Mouse (Mus musculus) forebrain, embryonic 10.5 days (tissue): ENCODE measurements at regions not wholly inside any gene's neighbourhood (a gene's known extent, or its start where the extent isn't known, plus 50 kb on each side); places are given as distances from the start of the nearest gene placed in this dataset.
"Not testable (repeated sequence)": the region's sequence is repeated elsewhere in the genome, so short reads cannot be mapped to it uniquely, and the experiment has no call there.

Experiments used
- DNase-seq: peaks from one replicate; pipeline ENCODE4 v3.0.0-alpha.2; 2017; ENCODE audit warnings: low spot score; ENCODE audit errors: extremely low spot score
- H3K27ac ChIP-seq: fragments of 300-500 bp; sonication (generic); 2 replicates; pipeline ENCODE4 v1.5.1; 2016; ENCODE audit warnings: mild to moderate bottlenecking
- H3K27me3 ChIP-seq: fragments of 300-500 bp; sonication (generic); 2 replicates; pipeline ENCODE4 v1.6.1; 2016; ENCODE audit warnings: mild to moderate bottlenecking; ENCODE audit not compliant: poor library complexity, severe bottlenecking
- H3K36me3 ChIP-seq: fragments of 300-500 bp; sonication (generic); replicated peaks from 2 replicates; pipeline ENCODE4 v1.6.1; 2016; ENCODE audit warnings: mild to moderate bottlenecking, moderate library complexity
- H3K4me1 ChIP-seq: fragments of 300-500 bp; sonication (generic); 2 replicates; pipeline ENCODE4 v1.6.1; 2016
- H3K4me3 ChIP-seq: fragments of 300-500 bp; sonication (generic); 2 replicates; pipeline ENCODE4 v1.5.1; 2016; ENCODE audit warnings: mild to moderate bottlenecking, moderate library complexity
- H3K9me3 ChIP-seq: fragments of 300-500 bp; sonication (generic); 2 replicates; pipeline ENCODE4 v1.6.1; 2016; ENCODE audit warnings: mild to moderate bottlenecking, moderate library complexity
- WGBS: fragments of 180-500 bp; shearing (Covaris S2); methylation state at CpG from one replicate; pipeline ENCODE4 v1.1.7; 2016; 5-methylcytosine and 5-hydroxymethylcytosine counted together

- Histone ChIP-seq H3K36me3 (no peaks in the 10 kb centered on the region), H3K27ac (no peak overlapping the region), H3K4me3 (no peak overlapping the region), H3K4me1 (no peaks in the 10 kb centered on the region), H3K27me3 (no peaks in the 10 kb centered on the region), H3K9me3 (no peaks in the 10 kb centered on the region)
- WGBS, result 94% methylated on average over 1 of the region's 1 CpGs
- DNase-seq, result no peak
Measured at GRCm38 (mm10) chr1:102062268-102062667, 2289.7 kb downstream of the Cntnap5b start.

DNA sequence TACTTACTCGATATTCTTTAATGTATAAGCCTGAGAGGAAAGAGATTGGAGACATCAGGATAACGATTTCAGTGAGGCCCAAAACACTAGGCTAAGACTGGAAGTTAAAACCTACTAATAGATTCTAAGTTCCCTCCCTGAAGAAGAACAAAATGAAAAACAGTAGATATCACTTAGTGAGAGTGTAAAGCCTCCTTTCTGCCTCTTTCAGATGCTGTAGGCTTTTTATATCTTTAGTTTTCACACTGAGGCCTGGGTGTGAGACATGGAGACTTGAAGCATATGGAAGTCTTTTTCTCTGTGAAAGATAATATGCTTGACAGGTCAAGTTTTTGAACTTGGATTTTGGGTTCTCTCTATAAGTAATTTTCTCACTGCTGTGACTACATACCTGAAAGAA lies 2333.1 kb downstream of the Cntnap5b start:
- H3K27ac ChIP-seq, result no peak overlapping the region
- H3K4me1 ChIP-seq, result no peaks in the 10 kb centered on the region
- no peak for DNase-seq
- no peak overlapping the region for H3K4me3 ChIP-seq
- H3K36me3 ChIP-seq, result no peaks in the 10 kb centered on the region
- 79% methylated on average over 2 of the region's 2 CpGs for WGBS
- no peaks in the 10 kb centered on the region for H3K27me3 ChIP-seq
- no peaks in the 10 kb centered on the region for H3K9me3 ChIP-seq

- WGBS, result 94% methylated on average over 1 of the region's 1 CpGs
- no peaks in the 10 kb centered on the region for H3K9me3 ChIP-seq
Measured at GRCm38 (mm10) chr1:102139021-102139420, 2366.5 kb downstream of the Cntnap5b start.

DNA sequence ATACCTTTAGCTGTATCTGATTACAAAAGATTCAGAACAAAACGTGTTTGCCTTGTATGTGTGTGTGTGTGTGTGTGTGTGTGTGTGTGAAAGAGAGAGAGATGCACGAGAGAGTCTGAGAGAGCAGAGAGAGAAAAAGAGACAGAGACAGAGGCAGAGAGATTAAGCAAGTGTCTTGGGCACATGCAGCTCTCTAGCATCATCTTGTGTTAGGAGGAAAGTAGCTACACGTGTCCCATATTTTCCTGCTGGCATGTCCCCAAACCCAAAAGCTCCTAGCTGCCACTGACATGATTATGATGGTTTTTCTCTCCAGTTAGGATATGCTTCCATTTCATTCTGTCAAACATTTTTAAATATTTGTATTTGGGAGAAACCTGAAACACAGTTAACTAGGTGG lies 2373.8 kb downstream of the Cntnap5b start:
- Histone ChIP-seq H3K27me3 (no peaks in the 10 kb centered on the region), H3K4me1 (no peaks in the 10 kb centered on the region), H3K36me3 (no peaks in the 10 kb centered on the region), H3K27ac (no peak overlapping the region), H3K9me3 (no peaks in the 10 kb centered on the region), H3K4me3 (no peak overlapping the region)
- DNase-seq, result no peak
- 74% methylated on average over 3 of the region's 3 CpGs for WGBS

More at GRCm38 (mm10) chr1:102139021-102139420, 2366.5 kb downstream of the Cntnap5b start:
- H3K27ac ChIP-seq, result no peak overlapping the region
- DNase-seq, result no peak
- no peaks in the 10 kb centered on the region for H3K36me3 ChIP-seq
- H3K4me3 ChIP-seq, result no peak overlapping the region
- H3K4me1 ChIP-seq, result no peaks in the 10 kb centered on the region
- H3K27me3 ChIP-seq, result no peaks in the 10 kb centered on the region

- Histone ChIP-seq H3K36me3 (no peaks in the 10 kb centered on the region), H3K4me3 (no peak overlapping the region), H3K27ac (no peak overlapping the region), H3K27me3 (no peaks in the 10 kb centered on the region), H3K9me3 (no peaks in the 10 kb centered on the region), H3K4me1 (peaks cover 9% of the 10 kb centered on the region)
- WGBS, result 94% methylated on average over 1 of the region's 1 CpGs
- DNase-seq, result no peak
Measured at GRCm38 (mm10) chr1:102166649-102167048, 2394.1 kb downstream of the Cntnap5b start.

- Histone ChIP-seq H3K27ac (no peak overlapping the region), H3K9me3 (no peaks in the 10 kb centered on the region), H3K36me3 (no peaks in the 10 kb centered on the region), H3K4me1 (peaks cover 9% of the 10 kb centered on the region), H3K27me3 (peaks cover 9% of the 10 kb centered on the region), H3K4me3 (no peak overlapping the region)
- DNase-seq, result no peak
- 26% methylated on average over 3 of the region's 3 CpGs for WGBS
Measured at GRCm38 (mm10) chr1:102170566-102171286, 2398.2 kb downstream of the Cntnap5b start.

- H3K4me1 ChIP-seq, result no peaks in the 10 kb centered on the region
- no peaks in the 10 kb centered on the region for H3K27me3 ChIP-seq
- H3K4me3 ChIP-seq, result no peak overlapping the region
- H3K27ac ChIP-seq, result no peak overlapping the region
- 75% methylated on average over 3 of the region's 3 CpGs for WGBS
- DNase-seq, result no peak
- no peaks in the 10 kb centered on the region for H3K9me3 ChIP-seq
- no peaks in the 10 kb centered on the region for H3K36me3 ChIP-seq
Measured at GRCm38 (mm10) chr1:102185925-102186324, 2413.4 kb downstream of the Cntnap5b start.

DNA sequence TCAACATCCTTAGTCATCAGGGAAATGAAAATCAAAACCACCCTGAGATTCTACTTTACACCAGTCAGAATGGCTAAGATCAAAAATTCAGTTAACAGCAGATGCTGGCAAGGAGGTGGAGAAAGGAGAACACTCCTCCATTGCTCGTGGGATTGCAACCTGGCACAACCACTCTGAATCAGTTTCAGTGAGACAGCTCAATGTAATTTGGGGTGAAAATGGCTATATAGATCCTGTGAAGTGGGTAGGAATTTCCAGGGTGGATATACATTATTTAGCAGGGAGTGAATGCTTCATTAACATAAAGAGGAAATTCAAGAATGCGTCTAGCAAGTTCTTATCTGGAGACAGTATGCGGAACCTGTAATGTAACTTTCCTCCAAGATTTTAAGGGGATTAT lies 2462.9 kb downstream of the Cntnap5b start:
- DNase-seq, result no peak
- Histone ChIP-seq H3K36me3 (no peaks in the 10 kb centered on the region), H3K27me3 (no peaks in the 10 kb centered on the region), H3K9me3 (no peaks in the 10 kb centered on the region), H3K27ac (no peak overlapping the region), H3K4me1 (no peaks in the 10 kb centered on the region), H3K4me3 (no peak overlapping the region)
- 94% methylated on average over 3 of the region's 3 CpGs for WGBS

DNA sequence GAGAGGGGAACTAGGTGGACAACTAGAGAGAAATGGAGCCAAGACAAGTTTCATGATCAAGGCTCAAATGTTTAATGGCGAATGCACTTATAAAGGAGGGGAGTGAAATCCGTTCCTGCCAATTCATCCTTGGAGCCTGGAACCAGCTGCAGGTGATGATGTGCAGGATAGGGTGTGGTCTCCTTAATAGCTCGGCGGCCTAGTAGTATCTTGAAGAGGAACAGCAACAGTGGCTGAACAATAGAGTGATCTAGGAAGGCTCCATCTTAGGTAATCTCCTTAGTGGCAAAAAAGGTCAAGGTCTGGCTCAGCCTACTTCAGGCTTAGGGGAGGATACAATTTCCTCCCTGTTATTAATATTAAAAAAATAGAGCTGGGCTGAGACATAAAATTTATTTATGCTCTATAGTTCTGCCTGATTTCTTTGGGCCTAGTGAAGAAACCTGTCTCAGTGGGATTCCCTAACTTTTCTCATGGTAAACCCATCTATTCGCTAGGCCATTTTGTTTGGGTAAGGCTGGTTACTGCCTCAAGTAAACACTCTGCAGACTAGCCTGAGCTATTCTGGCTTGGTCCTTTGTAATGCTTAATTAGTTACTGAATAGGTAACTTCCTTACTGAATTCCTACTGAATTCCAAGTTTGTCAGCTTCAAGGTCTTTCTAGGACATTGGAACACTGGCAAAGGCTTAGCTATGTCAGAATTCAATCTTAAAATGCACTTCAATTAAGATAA lies 2490.7 kb downstream of the Cntnap5b start:
- DNase-seq, H3K4me1 ChIP-seq, H3K27ac ChIP-seq, H3K27me3 ChIP-seq, H3K4me3 ChIP-seq, H3K36me3 ChIP-seq: not testable (repeated sequence)
- 93% methylated on average over 5 of the region's 5 CpGs for WGBS
- peaks cover 20% of the 10 kb centered on the region for H3K9me3 ChIP-seq

DNA sequence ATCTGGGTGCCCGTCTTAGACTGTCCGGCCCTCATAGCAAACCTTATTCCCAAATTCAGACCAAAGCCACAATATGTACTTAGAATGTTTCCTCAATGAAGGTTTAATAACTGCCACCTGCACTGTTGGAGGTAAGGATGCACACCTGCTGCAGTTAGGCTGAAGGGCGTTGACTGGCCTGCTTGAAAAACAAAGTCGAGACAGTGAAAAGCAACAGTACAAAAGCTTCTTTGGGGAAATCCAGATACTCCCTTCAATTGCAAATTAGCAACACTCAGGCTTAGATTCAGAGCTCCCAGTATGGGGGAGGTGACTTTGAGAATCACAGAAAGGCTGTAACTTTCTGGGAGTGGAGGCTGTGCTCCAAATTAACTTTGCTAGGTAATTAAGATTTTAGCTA lies 2491.9 kb downstream of the Cntnap5b start:
- not testable (repeated sequence) for H3K27me3 ChIP-seq, H3K27ac ChIP-seq, H3K36me3 ChIP-seq, H3K4me3 ChIP-seq, H3K4me1 ChIP-seq, DNase-seq
- peaks cover 20% of the 10 kb centered on the region for H3K9me3 ChIP-seq
- WGBS, result 91% methylated on average over 4 of the region's 4 CpGs

DNA sequence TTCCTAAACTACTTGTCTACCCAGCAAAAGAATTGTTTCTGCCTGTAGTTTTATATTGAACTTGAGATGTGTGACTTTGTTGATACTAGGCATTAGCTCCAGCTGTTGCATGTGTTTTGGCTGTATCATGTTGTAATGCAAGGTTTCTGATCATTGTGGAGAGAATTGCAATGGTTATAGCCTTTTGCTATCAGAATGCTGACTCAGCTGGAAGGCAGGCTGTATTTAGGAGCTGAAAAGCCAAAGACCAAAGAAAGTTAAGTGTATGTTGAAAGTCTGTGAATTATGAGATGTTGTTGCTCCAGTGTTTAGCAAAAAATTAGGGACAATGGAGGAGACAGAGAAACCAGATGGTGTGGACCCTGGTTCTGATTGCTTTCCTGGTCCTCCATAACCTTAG lies 2493.9 kb upstream of the Cdh20 start:
- Histone ChIP-seq H3K9me3 (no peaks in the 10 kb centered on the region), H3K36me3 (no peaks in the 10 kb centered on the region), H3K27ac (no peak overlapping the region), H3K4me3 (no peak overlapping the region), H3K4me1 (no peaks in the 10 kb centered on the region), H3K27me3 (no peaks in the 10 kb centered on the region)
- no peak for DNase-seq

- Histone ChIP-seq H3K4me1 (peaks cover 8% of the 10 kb centered on the region; the same call in 1 of the 2 replicates), H3K4me3 (no peak overlapping the region), H3K9me3 (no peaks in the 10 kb centered on the region; the same call in 1 of the 2 replicates), H3K27me3 (peaks cover 84% of the 10 kb centered on the region), H3K27ac (no peak overlapping the region), H3K36me3 (no peaks in the 10 kb centered on the region)
- no peak for DNase-seq
- WGBS, result 4% methylated on average over 1 of the region's 1 CpGs
Measured at GRCm38 (mm10) chr1:102288288-102288687, 2480.0 kb upstream of the Cdh20 start.

GRCm38 (mm10) chr1:102303526-102303925 lies 2464.8 kb upstream of the Cdh20 start:
- 59% methylated on average over 1 of the region's 1 CpGs for WGBS
- Histone ChIP-seq H3K9me3 (peaks cover 9% of the 10 kb centered on the region; the same call in 1 of the 2 replicates), H3K27ac (no peak overlapping the region), H3K4me3 (no peak overlapping the region), H3K36me3 (no peaks in the 10 kb centered on the region), H3K27me3 (no peaks in the 10 kb centered on the region), H3K4me1 (no peaks in the 10 kb centered on the region)
- no peak for DNase-seq
